Mouse (Mus musculus): ENCODE data around the gene Lgr5. TPM values are rescaled to one million over a fixed set of nuclear protein-coding genes. Genes with fewer than 3 reads are reported as not detected.

Gene Lgr5
- polyA plus RNA-seq, 1 experiment from 2014 or later, result 2.4 TPM

DNA sequence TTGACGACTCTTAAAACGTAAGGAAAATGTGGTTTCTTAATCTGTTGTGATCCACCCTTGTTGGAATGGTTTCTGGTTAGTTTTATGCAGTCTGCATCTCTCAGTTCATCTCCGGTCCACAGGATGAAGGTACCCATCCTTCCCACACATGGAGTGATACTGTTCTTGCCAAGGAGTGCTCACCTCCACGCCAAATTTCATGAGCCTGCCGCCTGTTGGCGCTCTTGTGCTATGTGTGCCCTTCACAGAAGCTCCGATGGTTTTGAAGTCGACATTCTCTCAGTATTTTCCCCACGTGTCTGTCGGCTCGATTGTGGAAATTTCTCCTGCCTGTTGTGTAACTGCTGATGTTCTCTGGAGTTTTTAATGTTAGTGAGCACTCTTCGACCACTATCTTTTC, 57.8 kb downstream of the Lgr5 start:
- no peak overlapping the region for H3K4me2 ChIP-seq
- H3K4me3 ChIP-seq (ENCODE audit: low read depth, low read length), result no peak overlapping the region
- H3K9ac ChIP-seq, result no peak overlapping the region
- no peak for ATAC-seq (ENCODE audit: insufficient read depth)
- H3K36me3 ChIP-seq (ENCODE audit: insufficient read depth), result no peaks in the 10 kb centered on the region
- no peak for DNase-seq
- WGBS, result 80% methylated on average over 12 of the region's 12 CpGs
- 0 out of 2 replicates have a peak, but pooled peaks have one; percentile 15 for TF ChIP-seq CTCF (IDR thresholded peaks at IDR 0.05; ENCODE audit: low read depth)
- H3K27ac ChIP-seq (ENCODE audit: low read depth), result no peak overlapping the region
- no peaks in the 10 kb centered on the region for H3K27me3 ChIP-seq (ENCODE audit: insufficient read depth, low read length)
- H3K4me1 ChIP-seq (ENCODE audit: insufficient read depth), result 0 out of 2 replicates have a peak, but pooled peaks cover 4% of the 10 kb centered on the region
- no peaks in the 10 kb centered on the region for H3K9me3 ChIP-seq (ENCODE audit: low read depth, low read length)

- DNase-seq, result no peak
- WGBS, result 48% methylated on average over 4 of the region's 4 CpGs
- no peaks in the 10 kb centered on the region for H3K27me3 ChIP-seq (ENCODE audit: insufficient read depth, low read length)
- H3K9ac ChIP-seq, result no peak overlapping the region
- no peak overlapping the region for H3K4me2 ChIP-seq
- H3K27ac ChIP-seq (ENCODE audit: low read depth), result no peak overlapping the region
- no peak for TF ChIP-seq CTCF (IDR thresholded peaks at IDR 0.05; ENCODE audit: low read depth)
- H3K36me3 ChIP-seq (ENCODE audit: insufficient read depth), result no peaks in the 10 kb centered on the region
- no peak overlapping the region for H3K4me3 ChIP-seq (ENCODE audit: low read depth, low read length)
- no peaks in the 10 kb centered on the region for H3K9me3 ChIP-seq (ENCODE audit: low read depth, low read length)
- H3K4me1 ChIP-seq (ENCODE audit: insufficient read depth), result 0 out of 2 replicates have a peak, but pooled peaks cover 4% of the 10 kb centered on the region
- ATAC-seq (ENCODE audit: insufficient read depth), result no peak
Measured at GRCm38 (mm10) chr10:115528892-115529291, 58.7 kb downstream of the Lgr5 start.

- H3K27me3 ChIP-seq (ENCODE audit: insufficient read depth, low read length), result no peaks in the 10 kb centered on the region
- no peak overlapping the region for H3K4me2 ChIP-seq
- TF ChIP-seq CTCF (IDR thresholded peaks at IDR 0.05; ENCODE audit: low read depth), result no peak
- H3K9ac ChIP-seq, result no peak overlapping the region
- WGBS, result 54% methylated on average over 4 of the region's 4 CpGs
- H3K4me1 ChIP-seq (ENCODE audit: insufficient read depth), result no peaks in the 10 kb centered on the region
- H3K4me3 ChIP-seq (ENCODE audit: low read depth, low read length), result no peak overlapping the region
- H3K27ac ChIP-seq (ENCODE audit: low read depth), result no peak overlapping the region
- ATAC-seq (ENCODE audit: insufficient read depth) (no peak), DNase-seq (no peak)
- no peaks in the 10 kb centered on the region for H3K36me3 ChIP-seq (ENCODE audit: insufficient read depth)
- H3K9me3 ChIP-seq (ENCODE audit: low read depth, low read length), result no peaks in the 10 kb centered on the region
Measured at GRCm38 (mm10) chr10:115521081-115521451, 66.5 kb downstream of the Lgr5 start.

- H3K4me1 ChIP-seq (ENCODE audit: insufficient read depth), result no peaks in the 10 kb centered on the region
- H3K27me3 ChIP-seq (ENCODE audit: insufficient read depth, low read length), result no peaks in the 10 kb centered on the region
- TF ChIP-seq CTCF (IDR thresholded peaks at IDR 0.05; ENCODE audit: low read depth), result no peak
- DNase-seq (no peak), ATAC-seq (ENCODE audit: insufficient read depth) (no peak)
- H3K4me2 ChIP-seq, result no peak overlapping the region
- H3K36me3 ChIP-seq (ENCODE audit: insufficient read depth), result no peaks in the 10 kb centered on the region
- no peak overlapping the region for H3K27ac ChIP-seq (ENCODE audit: low read depth)
- no peak overlapping the region for H3K4me3 ChIP-seq (ENCODE audit: low read depth, low read length)
- no peak overlapping the region for H3K9ac ChIP-seq
- no peaks in the 10 kb centered on the region for H3K9me3 ChIP-seq (ENCODE audit: low read depth, low read length)
- 72% methylated on average over 17 of the region's 17 CpGs for WGBS
Measured at GRCm38 (mm10) chr10:115520200-115521080, 67.1 kb downstream of the Lgr5 start.

DNA sequence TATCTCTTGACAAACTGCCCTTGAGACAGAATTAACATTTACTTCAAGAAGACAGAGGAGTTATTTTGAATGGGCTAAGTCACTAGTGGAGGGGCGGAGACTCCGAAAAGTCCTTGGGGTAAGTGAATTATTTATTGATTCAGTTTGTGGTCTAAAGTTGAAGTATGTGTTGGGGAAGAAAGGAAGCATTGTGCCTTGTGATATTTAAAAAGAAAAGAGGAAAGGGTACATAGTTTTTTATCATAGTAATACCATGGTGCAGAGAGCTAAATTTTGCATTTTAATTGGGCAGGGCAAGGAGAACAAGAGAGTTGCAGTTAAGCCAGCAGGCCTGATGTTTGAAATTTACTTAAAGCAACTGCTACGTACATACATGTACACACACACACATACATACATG, 68.7 kb downstream of the Lgr5 start:
- TF ChIP-seq CTCF (IDR thresholded peaks at IDR 0.05; ENCODE audit: low read depth), result no peak
- ATAC-seq (ENCODE audit: insufficient read depth), result no peak
- H3K36me3 ChIP-seq (ENCODE audit: insufficient read depth), result no peaks in the 10 kb centered on the region
- no peaks in the 10 kb centered on the region for H3K27me3 ChIP-seq (ENCODE audit: insufficient read depth, low read length)
- no peak overlapping the region for H3K4me2 ChIP-seq
- no peak overlapping the region for H3K27ac ChIP-seq (ENCODE audit: low read depth)
- 86% methylated on average over 3 of the region's 3 CpGs for WGBS
- H3K4me3 ChIP-seq (ENCODE audit: low read depth, low read length), result no peak overlapping the region
- H3K4me1 ChIP-seq (ENCODE audit: insufficient read depth), result no peaks in the 10 kb centered on the region
- no peaks in the 10 kb centered on the region for H3K9me3 ChIP-seq (ENCODE audit: low read depth, low read length)
- no peak overlapping the region for H3K9ac ChIP-seq
- no peak for DNase-seq

- ATAC-seq (ENCODE audit: insufficient read depth) (no peak), DNase-seq (no peak)
- no peak overlapping the region for H3K9ac ChIP-seq
Measured at GRCm38 (mm10) chr10:115515503-115515902, 72.1 kb downstream of the Lgr5 start.

DNA sequence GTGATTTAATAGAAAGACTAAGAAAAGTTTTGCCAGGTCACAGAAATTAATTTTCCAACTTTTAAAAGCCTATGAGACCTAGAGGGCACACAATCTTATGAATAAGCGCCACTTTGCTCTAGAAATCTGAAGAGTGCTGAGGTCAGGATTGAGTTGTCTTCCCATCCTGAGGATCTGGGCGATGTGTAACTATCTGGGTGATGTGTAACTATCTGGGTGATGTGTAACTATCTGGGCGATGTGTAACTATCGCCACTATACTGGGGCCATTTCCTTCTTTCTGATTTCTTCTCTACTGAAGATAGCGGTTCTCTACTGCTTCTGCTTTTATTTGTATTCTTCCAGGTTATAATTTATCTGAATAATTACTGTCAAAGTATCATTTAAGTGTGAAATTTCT, 76.6 kb downstream of the Lgr5 start:
- no peak for DNase-seq
- H3K4me2 ChIP-seq, result no peak overlapping the region
- no peak for TF ChIP-seq CTCF (IDR thresholded peaks at IDR 0.05; ENCODE audit: low read depth)
- WGBS, result 90% methylated on average over 5 of the region's 5 CpGs
- no peaks in the 10 kb centered on the region for H3K27me3 ChIP-seq (ENCODE audit: insufficient read depth, low read length)
- no peaks in the 10 kb centered on the region for H3K4me1 ChIP-seq (ENCODE audit: insufficient read depth)
- H3K9ac ChIP-seq, result no peak overlapping the region
- no peaks in the 10 kb centered on the region for H3K36me3 ChIP-seq (ENCODE audit: insufficient read depth)
- H3K27ac ChIP-seq (ENCODE audit: low read depth), result no peak overlapping the region
- no peak overlapping the region for H3K4me3 ChIP-seq (ENCODE audit: low read depth, low read length)
- no peaks in the 10 kb centered on the region for H3K9me3 ChIP-seq (ENCODE audit: low read depth, low read length)
- ATAC-seq (ENCODE audit: insufficient read depth), result no peak

More at GRCm38 (mm10) chr10:115515503-115515902, 72.1 kb downstream of the Lgr5 start:
- Histone ChIP-seq H3K27ac (ENCODE audit: low read depth) (no peak overlapping the region), H3K9me3 (ENCODE audit: low read depth, low read length) (no peaks in the 10 kb centered on the region), H3K4me2 (no peak overlapping the region), H3K36me3 (ENCODE audit: insufficient read depth) (no peaks in the 10 kb centered on the region), H3K4me3 (ENCODE audit: low read depth, low read length) (no peak overlapping the region), H3K4me1 (ENCODE audit: insufficient read depth) (no peaks in the 10 kb centered on the region), H3K27me3 (ENCODE audit: insufficient read depth, low read length) (no peaks in the 10 kb centered on the region)
- 65% methylated on average over 7 of the region's 7 CpGs for WGBS
- TF ChIP-seq CTCF (IDR thresholded peaks at IDR 0.05; ENCODE audit: low read depth), result no peak

Measured in lung, embryonic 14.5 days (tissue).